Mouse (Mus musculus): Measurements from ENCODE around the gene Unc5b. TPM values are rescaled to one million over a fixed set of nuclear protein-coding genes. Genes with fewer than 3 reads are reported as not detected.

Gene Unc5b
- polyA plus RNA-seq, 2 experiments: 0.18 to 0.44 TPM

DNA sequence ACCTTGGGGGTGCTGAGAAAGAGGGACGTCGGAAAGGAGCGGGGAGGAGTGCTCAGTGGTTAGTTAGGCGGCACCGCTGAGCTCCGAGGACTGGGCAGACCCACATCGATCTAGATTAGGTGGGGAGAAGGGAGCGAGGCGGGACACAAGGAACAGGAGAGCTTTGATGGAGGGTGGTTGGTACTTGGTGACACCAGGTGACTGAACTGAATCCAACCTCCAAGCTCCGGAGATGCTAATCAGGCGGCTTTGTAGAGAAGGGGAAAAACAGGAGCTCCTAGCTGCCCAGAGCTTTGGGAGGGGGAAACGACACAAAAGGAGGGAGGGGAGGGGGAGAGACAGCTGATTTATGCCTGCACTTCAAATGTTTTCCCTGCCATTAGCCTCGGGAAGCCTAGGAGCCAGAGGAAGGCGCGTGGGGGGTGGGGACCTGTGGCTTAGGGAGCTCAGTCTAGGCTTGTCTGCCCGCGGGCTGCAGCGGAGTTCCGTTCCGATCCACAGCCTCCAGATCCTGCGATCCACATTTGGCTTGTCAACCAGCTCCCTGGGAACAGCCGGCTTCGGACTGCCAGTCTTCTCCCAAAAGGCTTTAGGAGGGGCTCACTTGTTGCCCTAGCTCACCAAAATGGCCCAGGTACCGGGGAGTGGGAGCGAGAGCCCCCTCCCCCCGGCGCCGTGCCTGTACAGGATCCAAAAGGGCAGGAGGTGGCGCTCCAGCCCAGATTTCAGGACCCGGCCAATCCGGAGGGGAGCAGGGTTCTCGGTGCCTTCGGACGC, 4.7 kb downstream of the Unc5b start:
- WGBS (ENCODE audit: insufficient replicate concordance): under 1% methylated on average over 34 of the region's 34 CpGs
- Histone ChIP-seq H3K4me1 (replicated peaks; ENCODE audit: control insufficient read depth in 2 of 2, insufficient read depth in 2 of 2, low read length in 1 of 2) (no peaks in the 10 kb centered on the region), H3K27ac (no peak overlapping the region), H3K36me3 (replicated peaks; ENCODE audit: control insufficient read depth, insufficient read depth, low read depth) (no peaks in the 10 kb centered on the region), H3K9ac (replicated peaks) (no peak overlapping the region), H3K27me3 (ENCODE audit: control insufficient read depth, insufficient read depth, low read length) (peaks cover 50% of the 10 kb centered on the region), H3K4me3 (ENCODE audit: insufficient read depth in 1 of 2, low read depth in 2 of 2, low read length in 2 of 2) (no peak overlapping the region), H3K4me2 (ENCODE audit: low read depth) (peak overlapping the region; percentile 26), H3K9me3 (ENCODE audit: control insufficient read depth, low read length) (no peaks in the 10 kb centered on the region)
- ATAC-seq (ENCODE audit: insufficient read depth) (no peak), DNase-seq (ENCODE audit: low read depth in 3 of 3, low spot score in 3 of 3) (no peak)
- TF ChIP-seq EP300 (IDR thresholded peaks at IDR 0.05; ENCODE audit: low read depth) (no peak), CTCF (IDR thresholded peaks at IDR 0.05; ENCODE audit: low read depth) (no peak)

DNA sequence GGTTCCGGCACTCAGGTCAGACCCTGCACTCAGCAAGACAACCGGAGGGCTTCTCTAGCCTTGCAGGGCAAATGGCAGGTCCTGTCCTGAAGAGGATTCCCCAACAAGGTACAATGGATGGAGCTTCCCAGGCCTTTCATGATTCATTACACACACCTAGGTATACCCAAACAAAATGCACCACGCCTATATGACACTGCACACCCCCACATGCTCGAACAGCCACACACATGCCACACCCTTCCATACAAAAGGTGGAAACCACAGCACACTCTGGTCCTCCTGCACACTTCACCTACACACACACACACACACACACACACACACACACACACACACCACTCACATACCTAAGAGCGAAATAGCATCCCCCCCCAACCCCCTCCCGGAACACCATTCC, 5.4 kb downstream of the Unc5b start:
- no peak for ATAC-seq (ENCODE audit: insufficient read depth)
- WGBS (ENCODE audit: insufficient replicate concordance): 37% methylated on average over 6 of the region's 6 CpGs
- H3K27me3 ChIP-seq (ENCODE audit: control insufficient read depth, insufficient read depth, low read length): peaks cover 43% of the 10 kb centered on the region

DNA sequence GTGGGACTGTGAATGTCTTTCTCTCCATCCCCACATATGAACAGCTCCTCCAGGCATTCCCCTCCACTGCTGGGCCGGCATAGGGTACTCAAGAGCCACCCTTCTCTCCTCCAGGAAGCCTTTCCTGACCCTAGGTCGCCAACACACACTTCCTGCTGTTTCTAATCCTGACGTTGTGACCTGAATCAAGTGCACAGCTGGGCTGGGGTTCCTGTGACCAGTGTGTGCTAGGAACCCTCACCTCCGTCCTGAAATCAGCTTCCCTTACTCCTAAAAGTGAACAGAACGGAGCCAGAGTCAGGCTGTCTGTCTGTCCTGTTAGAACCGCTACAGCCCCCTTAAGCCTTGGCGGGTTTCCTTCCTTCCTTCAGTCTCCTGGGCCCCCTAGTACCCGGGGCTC, 7.6 kb downstream of the Unc5b start:
- H3K4me3 ChIP-seq (ENCODE audit: insufficient read depth in 1 of 2, low read depth in 2 of 2, low read length in 2 of 2): no peak overlapping the region
- peaks cover 21% of the 10 kb centered on the region for H3K27me3 ChIP-seq (ENCODE audit: control insufficient read depth, insufficient read depth, low read length)
- H3K9me3 ChIP-seq (ENCODE audit: control insufficient read depth, low read length): no peaks in the 10 kb centered on the region
- no peak overlapping the region for H3K4me2 ChIP-seq (ENCODE audit: low read depth)
- TF ChIP-seq CTCF (IDR thresholded peaks at IDR 0.05; ENCODE audit: low read depth) (no peak), EP300 (IDR thresholded peaks at IDR 0.05; ENCODE audit: low read depth) (no peak)
- ATAC-seq (ENCODE audit: insufficient read depth) (no peak), DNase-seq (ENCODE audit: low read depth in 3 of 3, low spot score in 3 of 3) (no peak)
- H3K27ac ChIP-seq: no peak overlapping the region
- H3K36me3 ChIP-seq (replicated peaks; ENCODE audit: control insufficient read depth, insufficient read depth, low read depth): no peaks in the 10 kb centered on the region
- no peak overlapping the region for H3K9ac ChIP-seq (replicated peaks)
- WGBS (ENCODE audit: insufficient replicate concordance): 19% methylated on average over 8 of the region's 8 CpGs
- no peaks in the 10 kb centered on the region for H3K4me1 ChIP-seq (replicated peaks; ENCODE audit: control insufficient read depth in 2 of 2, insufficient read depth in 2 of 2, low read length in 1 of 2)

More for the DNA sequence above, 5.4 kb downstream of the Unc5b start:
- H3K4me2 ChIP-seq (ENCODE audit: low read depth): no peak overlapping the region
- H3K9ac ChIP-seq (replicated peaks): no peak overlapping the region
- H3K27ac ChIP-seq: no peak overlapping the region
- TF ChIP-seq CTCF (IDR thresholded peaks at IDR 0.05; ENCODE audit: low read depth) (no peak), EP300 (IDR thresholded peaks at IDR 0.05; ENCODE audit: low read depth) (no peak)
- H3K9me3 ChIP-seq (ENCODE audit: control insufficient read depth, low read length): no peaks in the 10 kb centered on the region
- no peak overlapping the region for H3K4me3 ChIP-seq (ENCODE audit: insufficient read depth in 1 of 2, low read depth in 2 of 2, low read length in 2 of 2)
- no peak for DNase-seq (ENCODE audit: low read depth in 3 of 3, low spot score in 3 of 3)
- H3K36me3 ChIP-seq (replicated peaks; ENCODE audit: control insufficient read depth, insufficient read depth, low read depth): no peaks in the 10 kb centered on the region
- no peaks in the 10 kb centered on the region for H3K4me1 ChIP-seq (replicated peaks; ENCODE audit: control insufficient read depth in 2 of 2, insufficient read depth in 2 of 2, low read length in 1 of 2)

DNA sequence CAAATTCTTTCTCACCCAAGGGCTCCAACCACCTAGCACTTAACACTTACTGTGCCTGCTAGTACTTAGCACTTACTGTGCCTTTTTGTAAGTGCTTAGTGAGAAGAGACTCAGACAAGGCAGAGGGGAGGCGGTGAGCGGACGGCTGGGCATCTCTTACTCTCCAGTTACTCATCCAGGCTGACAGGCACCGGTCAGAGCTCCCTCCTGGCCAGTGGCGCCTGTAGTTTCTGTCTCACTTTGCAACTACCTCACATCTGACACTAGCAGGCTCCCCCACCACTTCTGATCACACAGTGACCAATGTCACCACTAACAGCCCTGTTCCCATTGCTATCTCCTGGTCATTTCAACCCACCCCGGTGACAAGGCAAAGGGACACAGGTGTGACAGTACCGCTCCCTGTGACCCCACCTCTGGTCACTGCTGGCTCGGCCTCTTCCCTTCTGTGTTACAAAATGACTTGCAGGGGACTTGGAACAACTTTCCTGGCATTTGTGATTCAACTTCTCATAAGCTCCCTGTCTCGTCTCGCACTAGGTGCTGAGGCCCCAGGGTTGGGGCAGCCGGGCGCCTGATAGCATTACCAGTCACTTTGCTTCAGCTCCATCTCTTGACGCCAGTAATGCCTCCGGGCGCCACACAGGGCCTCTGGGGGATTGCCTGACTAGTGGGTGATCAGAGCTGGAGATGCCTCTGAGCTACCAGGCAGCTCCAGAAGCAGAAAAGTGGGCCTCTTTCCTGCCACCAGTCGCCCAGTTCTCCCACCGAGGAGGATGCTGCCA, 8.5 kb downstream of the Unc5b start:
- Histone ChIP-seq H3K27me3 (ENCODE audit: control insufficient read depth, insufficient read depth, low read length) (peaks cover 12% of the 10 kb centered on the region), H3K36me3 (replicated peaks; ENCODE audit: control insufficient read depth, insufficient read depth, low read depth) (no peaks in the 10 kb centered on the region), H3K4me2 (ENCODE audit: low read depth) (no peak overlapping the region), H3K9me3 (ENCODE audit: control insufficient read depth, low read length) (no peaks in the 10 kb centered on the region), H3K27ac (no peak overlapping the region), H3K4me1 (replicated peaks; ENCODE audit: control insufficient read depth in 2 of 2, insufficient read depth in 2 of 2, low read length in 1 of 2) (no peaks in the 10 kb centered on the region), H3K4me3 (ENCODE audit: insufficient read depth in 1 of 2, low read depth in 2 of 2, low read length in 2 of 2) (no peak overlapping the region), H3K9ac (replicated peaks) (no peak overlapping the region)
- TF ChIP-seq CTCF (IDR thresholded peaks at IDR 0.05; ENCODE audit: low read depth) (no peak), EP300 (IDR thresholded peaks at IDR 0.05; ENCODE audit: low read depth) (no peak)
- ATAC-seq (ENCODE audit: insufficient read depth): no peak
- 67% methylated on average over 17 of the region's 17 CpGs for WGBS (ENCODE audit: insufficient replicate concordance)
- no peak for DNase-seq (ENCODE audit: low read depth in 3 of 3, low spot score in 3 of 3)

DNA sequence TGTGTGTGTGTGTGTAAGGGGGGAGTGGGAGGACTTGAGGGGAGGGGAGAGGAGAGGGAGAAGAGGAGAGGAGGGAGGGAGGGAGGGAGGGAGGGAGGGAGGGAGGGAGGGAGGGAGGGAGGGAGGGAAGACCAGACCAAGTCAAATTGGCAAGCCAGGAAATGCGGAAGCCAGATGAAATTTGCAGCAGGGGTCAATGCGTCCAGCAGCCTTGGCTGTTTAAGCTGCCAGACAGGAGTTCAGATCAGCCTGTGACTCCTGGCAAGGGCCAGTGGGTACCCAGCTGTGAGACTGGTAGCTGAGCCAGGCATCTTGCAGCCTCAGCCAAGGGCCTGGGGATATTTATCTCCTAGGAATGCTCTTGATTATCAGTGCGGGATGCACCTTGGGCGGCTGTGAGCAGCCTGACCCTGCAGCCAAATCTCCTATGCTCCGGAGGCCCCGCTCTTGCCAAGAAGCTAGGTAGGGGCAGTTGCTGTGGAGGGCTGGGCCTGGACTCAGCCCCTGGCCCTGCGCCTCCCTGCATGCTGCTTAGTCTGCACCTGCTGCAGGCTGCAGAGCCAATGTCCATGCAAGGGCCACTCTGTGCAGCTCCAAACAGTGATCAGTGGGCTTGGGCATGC, 9.5 kb downstream of the Unc5b start:
- DNase-seq (ENCODE audit: low read depth in 3 of 3, low spot score in 3 of 3) (no peak), ATAC-seq (ENCODE audit: insufficient read depth) (no peak)
- H3K4me3 ChIP-seq (ENCODE audit: insufficient read depth in 1 of 2, low read depth in 2 of 2, low read length in 2 of 2): no peak overlapping the region
- H3K9ac ChIP-seq (replicated peaks): no peak overlapping the region
- 59% methylated on average over 7 of the region's 7 CpGs for WGBS (ENCODE audit: insufficient replicate concordance)
- peaks cover 2% of the 10 kb centered on the region for H3K27me3 ChIP-seq (ENCODE audit: control insufficient read depth, insufficient read depth, low read length)
- no peak overlapping the region for H3K27ac ChIP-seq
- TF ChIP-seq EP300 (IDR thresholded peaks at IDR 0.05; ENCODE audit: low read depth) (no peak), CTCF (IDR thresholded peaks at IDR 0.05; ENCODE audit: low read depth) (no peak)
- no peaks in the 10 kb centered on the region for H3K9me3 ChIP-seq (ENCODE audit: control insufficient read depth, low read length)
- no peak overlapping the region for H3K4me2 ChIP-seq (ENCODE audit: low read depth)
- no peaks in the 10 kb centered on the region for H3K36me3 ChIP-seq (replicated peaks; ENCODE audit: control insufficient read depth, insufficient read depth, low read depth)
- H3K4me1 ChIP-seq (replicated peaks; ENCODE audit: control insufficient read depth in 2 of 2, insufficient read depth in 2 of 2, low read length in 1 of 2): no peaks in the 10 kb centered on the region

Data from liver, embryonic 14.5 days (tissue).